Mouse (Mus musculus): ENCODE data around the gene Gm17606.

GRCm38 (mm10) chr14:54674317-54674716 is 33.6 kb downstream of the Gm17606 start:
- TF ChIP-seq CTCF (conservative IDR thresholded peaks at IDR 0.05; ENCODE audit: low read length) (no peak), POU5F1 (IDR thresholded peaks at IDR 0.05; ENCODE audit: borderline replicate concordance, low read length) (no peak)

Measured in E14TG2a.4 (cell line).